Mouse (Mus musculus): ENCODE measurements around the gene Eng. TPM values are rescaled to one million over a fixed set of nuclear protein-coding genes. Genes with fewer than 3 reads are reported as not detected.

Gene Eng
- total and polyA plus RNA-seq, 3 experiments: 113 to 239 (median 122) TPM

- 71% methylated on average over 10 of the region's 10 CpGs for WGBS
- DNase-seq: no peak
- intact Hi-C loops (cut with DNase I): no loop called here
- TF ChIP-seq POLR2A (IDR thresholded peaks at IDR 0.05; ENCODE audit: insufficient read depth, low read depth, low read length): no peak
- TF ChIP-seq CTCF (IDR thresholded peaks at IDR 0.05): no peak
- TF ChIP-seq EP300 (IDR thresholded peaks at IDR 0.05; ENCODE audit: insufficient read depth, low read depth, low read length): no peak
- H3K27me3 ChIP-seq (ENCODE audit: control insufficient read depth, insufficient read depth, low read length): no peaks in the 10 kb centered on the region
- no peaks in the 10 kb centered on the region for H3K79me2 ChIP-seq (replicated peaks; ENCODE audit: control insufficient read depth, insufficient read depth, low read length)
- peaks cover 28% of the 10 kb centered on the region for H3K4me1 ChIP-seq (ENCODE audit: control insufficient read depth, insufficient read depth, low read length)
- H3K27ac ChIP-seq: peak overlapping the region; percentile 91
- no peak overlapping the region for H3K4me3 ChIP-seq
- no peaks in the 10 kb centered on the region for H3K36me3 ChIP-seq (ENCODE audit: control insufficient read depth, insufficient read depth, low read length)
- peak overlapping the region; percentile 43; the same call in 1 of the 2 replicates for H3K9ac ChIP-seq (ENCODE audit: low read depth, low read length)
Observed at GRCm38 (mm10) chr2:32634277-32635105, 11.9 kb upstream of the Eng start.

GRCm38 (mm10) chr2:32636617-32637016, 9.8 kb upstream of the Eng start:
- H3K4me1 ChIP-seq (ENCODE audit: control insufficient read depth, insufficient read depth, low read length): peaks cover 28% of the 10 kb centered on the region
- intact Hi-C loops (cut with DNase I): no loop called here

GRCm38 (mm10) chr2:32637778-32638281, 8.6 kb upstream of the Eng start:
- Histone ChIP-seq H3K36me3 (ENCODE audit: control insufficient read depth, insufficient read depth, low read length) (no peaks in the 10 kb centered on the region), H3K27ac (peak overlapping the region; percentile 80), H3K79me2 (replicated peaks; ENCODE audit: control insufficient read depth, insufficient read depth, low read length) (no peaks in the 10 kb centered on the region), H3K4me3 (no peak overlapping the region), H3K4me1 (ENCODE audit: control insufficient read depth, insufficient read depth, low read length) (peaks cover 29% of the 10 kb centered on the region), H3K27me3 (ENCODE audit: control insufficient read depth, insufficient read depth, low read length) (no peaks in the 10 kb centered on the region), H3K9ac (ENCODE audit: low read depth, low read length) (0 out of 2 replicates have a peak overlapping the region, but pooled peaks have one; percentile 1)
- WGBS: 10% methylated on average over 11 of the region's 11 CpGs
- no peak for TF ChIP-seq CTCF (IDR thresholded peaks at IDR 0.05)
- TF ChIP-seq POLR2A (IDR thresholded peaks at IDR 0.05; ENCODE audit: insufficient read depth, low read depth, low read length): peak; percentile 47; the same call in 1 of the 2 replicates
- peak; percentile 63 for TF ChIP-seq EP300 (IDR thresholded peaks at IDR 0.05; ENCODE audit: insufficient read depth, low read depth, low read length)
- DNase-seq: peak; percentile 78 to 85
- intact Hi-C loops (cut with DNase I): loop anchor here (2.0 kb wide), 1 partner anchor 17 kb away; no protein-coding TSS in a partner anchor

More at GRCm38 (mm10) chr2:32636617-32637016, 9.8 kb upstream of the Eng start:
- Histone ChIP-seq H3K79me2 (replicated peaks; ENCODE audit: control insufficient read depth, insufficient read depth, low read length) (no peaks in the 10 kb centered on the region), H3K27me3 (ENCODE audit: control insufficient read depth, insufficient read depth, low read length) (no peaks in the 10 kb centered on the region), H3K9ac (ENCODE audit: low read depth, low read length) (no peak overlapping the region), H3K27ac (peak overlapping the region; percentile 80), H3K36me3 (ENCODE audit: control insufficient read depth, insufficient read depth, low read length) (no peaks in the 10 kb centered on the region), H3K4me3 (no peak overlapping the region)
- TF ChIP-seq CTCF (IDR thresholded peaks at IDR 0.05): no peak
- TF ChIP-seq POLR2A (IDR thresholded peaks at IDR 0.05; ENCODE audit: insufficient read depth, low read depth, low read length): no peak
- TF ChIP-seq EP300 (IDR thresholded peaks at IDR 0.05; ENCODE audit: insufficient read depth, low read depth, low read length): no peak
- WGBS: 69% methylated on average over 7 of the region's 7 CpGs
- DNase-seq: no peak

- H3K27me3 ChIP-seq (ENCODE audit: control insufficient read depth, insufficient read depth, low read length): no peaks in the 10 kb centered on the region
- WGBS: 36% methylated on average over 1 of the region's 1 CpGs
- TF ChIP-seq EP300 (IDR thresholded peaks at IDR 0.05; ENCODE audit: insufficient read depth, low read depth, low read length) (no peak), CTCF (IDR thresholded peaks at IDR 0.05) (0 out of 2 replicates have a peak, but pooled peaks have one; percentile 4)
- no peak overlapping the region for H3K4me3 ChIP-seq
- H3K4me1 ChIP-seq (ENCODE audit: control insufficient read depth, insufficient read depth, low read length): peaks cover 30% of the 10 kb centered on the region
- DNase-seq: no peak
- H3K27ac ChIP-seq: no peak overlapping the region; the same call in 1 of the 2 replicates
- no peak overlapping the region for H3K9ac ChIP-seq (ENCODE audit: low read depth, low read length)
- no peaks in the 10 kb centered on the region for H3K36me3 ChIP-seq (ENCODE audit: control insufficient read depth, insufficient read depth, low read length)
- H3K79me2 ChIP-seq (replicated peaks; ENCODE audit: control insufficient read depth, insufficient read depth, low read length): no peaks in the 10 kb centered on the region
- intact Hi-C loops (cut with DNase I): loop anchor here (2.0 kb wide), 1 partner anchor 15 kb away; no protein-coding TSS in a partner anchor
Observed at GRCm38 (mm10) chr2:32639632-32640031, 6.8 kb upstream of the Eng start.

GRCm38 (mm10) chr2:32640550-32641051, 5.8 kb upstream of the Eng start:
- H3K4me1 ChIP-seq (ENCODE audit: control insufficient read depth, insufficient read depth, low read length): peaks cover 34% of the 10 kb centered on the region
- WGBS: 35% methylated on average over 6 of the region's 6 CpGs
- intact Hi-C loops (cut with DNase I): no loop called here

More at GRCm38 (mm10) chr2:32640550-32641051, 5.8 kb upstream of the Eng start:
- H3K4me3 ChIP-seq: no peak overlapping the region
- DNase-seq: no peak
- no peaks in the 10 kb centered on the region for H3K79me2 ChIP-seq (replicated peaks; ENCODE audit: control insufficient read depth, insufficient read depth, low read length)
- H3K27ac ChIP-seq: peak overlapping the region; percentile 63
- H3K9ac ChIP-seq (ENCODE audit: low read depth, low read length): 0 out of 2 replicates have a peak overlapping the region, but pooled peaks have one; percentile 1
- no peak for TF ChIP-seq EP300 (IDR thresholded peaks at IDR 0.05; ENCODE audit: insufficient read depth, low read depth, low read length)
- TF ChIP-seq POLR2A (IDR thresholded peaks at IDR 0.05; ENCODE audit: insufficient read depth, low read depth, low read length): 0 out of 2 replicates have a peak, but pooled peaks have one; percentile 18
- H3K27me3 ChIP-seq (ENCODE audit: control insufficient read depth, insufficient read depth, low read length): no peaks in the 10 kb centered on the region
- no peaks in the 10 kb centered on the region for H3K36me3 ChIP-seq (ENCODE audit: control insufficient read depth, insufficient read depth, low read length)

Measured in heart, adult 2 months (tissue).